Mouse (Mus musculus) midbrain, embryonic 11.5 days (tissue): Measurements from ENCODE around the gene Ltbr. TPM values are rescaled to one million over a fixed set of nuclear protein-coding genes. Genes with fewer than 3 reads are reported as not detected.
"Not testable (repeated sequence)": the region's sequence is repeated elsewhere in the genome, so short reads cannot be mapped to it uniquely, and the experiment has no call there.

Experiments
- ATAC-seq: fragments of 200-750 bp; cut with Nextera tagmentation; 2 replicates; pipeline ENCODE4 v1.8.0; 2017; ENCODE audit warnings: moderate TSS enrichment, moderate library complexity; ENCODE audit not compliant: low FRiP score
- DNase-seq: peaks from one replicate; pipeline ENCODE4 v3.0.0; 2015; ENCODE audit warnings: low spot score; ENCODE audit errors: missing footprints
- H3K27ac ChIP-seq: fragments of 300-500 bp; sonication (generic); 2 replicates; pipeline ENCODE4 v1.5.1; 2014; ENCODE audit warnings: low read depth, low read length
- H3K27me3 ChIP-seq: fragments of 300-500 bp; sonication (generic); 2 replicates; pipeline ENCODE4 v1.6.1; 2014; ENCODE audit warnings: mild to moderate bottlenecking, low read length, moderate library complexity, mixed read lengths; ENCODE audit not compliant: control insufficient read depth, insufficient read depth
- H3K36me3 ChIP-seq: fragments of 300-500 bp; sonication (generic); 2 replicates; pipeline ENCODE4 v1.6.1; 2014; ENCODE audit warnings: mild to moderate bottlenecking, low read length, moderate library complexity, mixed read lengths; ENCODE audit not compliant: control insufficient read depth, insufficient read depth
- H3K4me1 ChIP-seq: fragments of 300-500 bp; sonication (generic); 2 replicates; pipeline ENCODE4 v1.6.1; 2014; ENCODE audit warnings: low read length; ENCODE audit not compliant: control insufficient read depth, insufficient read depth
- H3K4me2 ChIP-seq: fragments of 300-500 bp; sonication (generic); 2 replicates; pipeline ENCODE4 v1.6.1; 2014; ENCODE audit warnings: mild to moderate bottlenecking, moderate library complexity
- H3K4me3 ChIP-seq: fragments of 300-500 bp; sonication (generic); 2 replicates; pipeline ENCODE4 v1.5.1; 2014; ENCODE audit warnings: low read depth, low read length
- H3K9ac ChIP-seq: fragments of 300-500 bp; sonication (generic); 2 replicates; pipeline ENCODE4 v1.6.1; 2014; ENCODE audit warnings: low read length
- H3K9me3 ChIP-seq: fragments of 300-500 bp; sonication (generic); 2 replicates; pipeline ENCODE4 v1.6.1; 2016; ENCODE audit warnings: low read length; ENCODE audit not compliant: control insufficient read depth
- WGBS: fragments of 180-500 bp; shearing (Covaris S2); extraction: QIAGEN DNeasy Blood & Tissue Kit; methylation state at CpG from one replicate; pipeline ENCODE4 v1.1.7; 2014; 5-methylcytosine and 5-hydroxymethylcytosine counted together
- polyA plus RNA-seq: library from polyadenylated mRNA; unstranded; fragments of >200 nt; fragmentation: Nextera tagmentation; extraction: Ambion mirVana; gene quantifications from 2 replicates; pipeline ENCODE4 v1.2.1, GENCODE M21; 2014

Gene Ltbr
- polyA plus RNA-seq, 1 experiment from 2014 or later, result 18.0 TPM

DNA sequence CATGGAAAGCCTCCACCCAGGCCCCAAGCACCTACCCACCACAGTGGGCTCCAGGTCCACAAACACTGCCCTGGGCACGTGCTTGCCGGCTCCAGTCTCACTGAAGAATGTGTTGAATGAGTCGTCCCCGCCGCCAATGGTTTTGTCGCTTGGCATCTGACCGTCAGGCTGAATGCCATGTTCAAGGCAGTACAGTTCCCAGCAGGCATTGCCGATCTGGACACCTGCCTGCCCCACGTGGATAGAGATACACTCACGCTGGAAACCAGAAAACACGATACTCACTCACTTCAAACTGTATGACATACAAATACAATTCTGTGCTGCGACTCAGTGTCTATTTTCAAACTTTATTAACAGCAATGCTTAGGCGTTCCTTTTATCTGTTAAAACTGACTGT is 31.0 kb downstream of the Ltbr start:
- 89% methylated on average over 13 of the region's 13 CpGs for WGBS
- not testable (repeated sequence) for H3K27ac ChIP-seq

GRCm38 (mm10) chr6:125279729-125280128 is 34.0 kb downstream of the Ltbr start:
- WGBS, result 61% methylated on average over 8 of the region's 8 CpGs
- no peak overlapping the region for H3K4me2 ChIP-seq
- no peak overlapping the region for H3K4me3 ChIP-seq
- H3K27me3 ChIP-seq, result no peaks in the 10 kb centered on the region
- H3K4me1 ChIP-seq, result no peaks in the 10 kb centered on the region
- no peak overlapping the region for H3K9ac ChIP-seq
- DNase-seq (peak; percentile 71), ATAC-seq (no peak)
- no peaks in the 10 kb centered on the region for H3K9me3 ChIP-seq
- H3K36me3 ChIP-seq, result no peaks in the 10 kb centered on the region
- H3K27ac ChIP-seq, result no peak overlapping the region

More for the DNA sequence above, 31.0 kb downstream of the Ltbr start:
- not testable (repeated sequence) for H3K4me1 ChIP-seq, H3K9ac ChIP-seq, H3K4me3 ChIP-seq, H3K4me2 ChIP-seq, H3K9me3 ChIP-seq, ATAC-seq, H3K36me3 ChIP-seq, DNase-seq, H3K27me3 ChIP-seq

DNA sequence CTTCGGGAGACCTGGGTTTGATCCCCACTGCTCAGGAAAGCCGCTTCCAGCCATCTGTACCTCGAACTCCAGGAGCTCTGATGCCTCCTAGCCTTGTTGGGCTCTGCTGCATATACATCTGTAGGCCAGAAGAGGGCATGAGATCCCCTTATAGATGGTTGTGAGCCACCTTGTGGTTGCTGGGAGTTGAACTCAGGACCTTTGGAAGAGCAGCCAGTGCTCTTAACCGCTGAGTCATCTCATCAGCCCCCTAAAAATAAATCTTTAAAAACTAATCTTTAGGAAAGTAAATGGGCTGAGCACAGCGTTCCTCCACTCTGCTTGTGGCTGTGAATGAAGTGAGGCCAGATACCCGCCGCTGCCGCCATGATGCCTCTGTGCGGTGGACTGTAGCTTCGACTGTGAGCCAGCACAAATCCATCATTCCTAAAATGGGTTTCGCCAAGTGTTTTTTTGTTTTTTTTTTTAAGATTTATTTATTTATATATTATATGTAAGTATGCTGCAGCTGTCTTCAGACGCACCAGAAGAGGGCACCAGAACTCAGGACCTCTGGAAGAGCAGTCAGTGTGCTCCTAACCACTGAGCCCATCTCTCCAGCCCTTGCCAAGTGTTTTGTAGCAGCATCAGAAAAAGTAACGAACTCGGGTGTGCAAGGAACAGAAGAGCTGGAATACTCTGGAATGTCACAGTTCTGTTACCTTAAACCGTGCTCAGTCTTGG is 38.7 kb downstream of the Ltbr start:
- Histone ChIP-seq H3K4me2 (no peak overlapping the region), H3K4me3 (no peak overlapping the region), H3K27me3 (no peaks in the 10 kb centered on the region), H3K36me3 (no peaks in the 10 kb centered on the region), H3K4me1 (no peaks in the 10 kb centered on the region), H3K27ac (no peak overlapping the region), H3K9me3 (no peaks in the 10 kb centered on the region), H3K9ac (no peak overlapping the region)
- peak; percentile 84 for DNase-seq
- 62% methylated on average over 15 of the region's 15 CpGs for WGBS
- no peak for ATAC-seq

- WGBS, result 77% methylated on average over 10 of the region's 10 CpGs
- no peak for ATAC-seq
- DNase-seq, result peak; percentile 12
- no peaks in the 10 kb centered on the region for H3K4me1 ChIP-seq
- H3K4me3 ChIP-seq, result no peak overlapping the region
- H3K27ac ChIP-seq, result no peak overlapping the region
- no peaks in the 10 kb centered on the region for H3K9me3 ChIP-seq
- no peak overlapping the region for H3K9ac ChIP-seq
- no peak overlapping the region for H3K4me2 ChIP-seq
- H3K36me3 ChIP-seq, result no peaks in the 10 kb centered on the region
- H3K27me3 ChIP-seq, result no peaks in the 10 kb centered on the region
Observed at GRCm38 (mm10) chr6:125272228-125272785, 41.4 kb downstream of the Ltbr start.

- no peaks in the 10 kb centered on the region for H3K27me3 ChIP-seq
- no peaks in the 10 kb centered on the region for H3K4me1 ChIP-seq
- 23% methylated on average over 17 of the region's 17 CpGs for WGBS
- H3K9ac ChIP-seq, result 0 out of 2 replicates have a peak overlapping the region, but pooled peaks have one; percentile 26
- H3K27ac ChIP-seq, result no peak overlapping the region
- H3K4me3 ChIP-seq, result no peak overlapping the region
- no peaks in the 10 kb centered on the region for H3K9me3 ChIP-seq
- ATAC-seq, result peak; percentile 88
- H3K4me2 ChIP-seq, result no peak overlapping the region
- peak; percentile 99 for DNase-seq
- H3K36me3 ChIP-seq, result no peaks in the 10 kb centered on the region
Observed at GRCm38 (mm10) chr6:125271455-125272227, 42.0 kb downstream of the Ltbr start.

DNA sequence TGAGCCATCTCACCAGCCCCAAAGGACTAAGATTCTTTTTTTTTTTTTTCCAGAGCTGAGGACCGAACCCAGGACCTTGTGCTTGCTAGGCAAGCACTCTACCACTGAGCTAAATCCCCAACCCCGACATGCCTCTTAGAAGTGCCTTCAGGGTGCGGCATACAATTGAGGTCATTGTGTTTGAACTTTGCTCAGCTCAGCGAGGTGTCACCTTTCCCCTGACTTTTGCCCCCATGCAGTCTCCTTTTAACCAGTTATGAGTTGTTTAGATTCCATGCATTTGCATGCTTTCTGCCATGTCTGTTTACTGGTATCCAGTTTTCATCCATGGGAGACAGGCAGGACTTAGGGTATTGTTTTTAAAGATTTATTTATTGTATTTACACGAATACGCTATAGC is 44.9 kb downstream of the Ltbr start:
- ATAC-seq, result no peak
- H3K4me2 ChIP-seq, result no peak overlapping the region
- no peaks in the 10 kb centered on the region for H3K9me3 ChIP-seq
- H3K4me1 ChIP-seq, result no peaks in the 10 kb centered on the region
- H3K4me3 ChIP-seq, result no peak overlapping the region
- no peak overlapping the region for H3K27ac ChIP-seq
- no peak overlapping the region for H3K9ac ChIP-seq
- H3K36me3 ChIP-seq, result no peaks in the 10 kb centered on the region
- peak; percentile 54 for DNase-seq
- no peaks in the 10 kb centered on the region for H3K27me3 ChIP-seq
- WGBS, result 40% methylated on average over 6 of the region's 6 CpGs

DNA sequence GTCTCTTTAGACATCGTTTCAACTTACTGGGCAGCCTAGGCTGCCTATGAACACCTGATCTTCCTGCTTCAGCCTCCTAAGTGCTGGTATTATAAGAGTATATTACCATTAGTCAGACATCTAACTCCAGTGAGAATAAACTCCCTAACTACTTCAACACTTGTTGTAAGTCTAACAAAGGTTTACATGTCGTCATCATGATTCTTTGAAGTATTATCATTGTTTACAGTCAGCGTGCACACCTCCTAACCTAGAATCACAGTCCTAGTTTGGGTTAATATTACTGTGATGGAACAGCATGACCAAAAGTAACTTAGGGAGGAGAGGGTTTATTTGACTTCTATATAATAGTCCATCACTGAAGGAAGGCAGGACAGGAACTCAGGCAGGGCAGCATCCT is 46.2 kb downstream of the Ltbr start:
- no peaks in the 10 kb centered on the region for H3K27me3 ChIP-seq
- H3K27ac ChIP-seq, result no peak overlapping the region
- DNase-seq (peak; percentile 23), ATAC-seq (no peak)
- no peak overlapping the region for H3K9ac ChIP-seq
- no peak overlapping the region for H3K4me2 ChIP-seq
- no peaks in the 10 kb centered on the region for H3K36me3 ChIP-seq
- H3K9me3 ChIP-seq, result no peaks in the 10 kb centered on the region
- no peaks in the 10 kb centered on the region for H3K4me1 ChIP-seq
- no peak overlapping the region for H3K4me3 ChIP-seq
- 84% methylated on average over 3 of the region's 3 CpGs for WGBS

DNA sequence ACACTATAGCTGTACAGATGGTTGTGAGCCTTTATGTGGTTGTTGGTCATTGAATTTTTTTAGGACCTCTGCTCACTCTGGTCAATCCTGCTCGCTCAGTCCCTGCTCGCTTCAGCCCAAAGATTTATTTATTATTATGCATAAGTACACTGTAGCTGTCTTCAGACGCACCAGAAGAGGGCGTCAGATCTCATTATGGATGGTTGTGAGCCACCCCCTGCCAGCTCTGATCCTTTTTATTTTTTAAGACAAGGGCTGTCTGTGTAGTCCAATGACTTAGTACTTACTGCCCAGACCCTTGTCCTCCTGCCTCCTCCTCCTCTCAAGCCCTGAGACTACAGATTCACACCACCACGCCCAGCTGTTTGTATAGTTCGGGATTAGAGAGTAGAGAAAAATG is 47.1 kb downstream of the Ltbr start:
- H3K9ac ChIP-seq, H3K27ac ChIP-seq, ATAC-seq, H3K36me3 ChIP-seq, H3K9me3 ChIP-seq, H3K4me1 ChIP-seq, H3K4me2 ChIP-seq, DNase-seq, H3K4me3 ChIP-seq, H3K27me3 ChIP-seq: not testable (repeated sequence)
- 76% methylated on average over 6 of the region's 6 CpGs for WGBS

DNA sequence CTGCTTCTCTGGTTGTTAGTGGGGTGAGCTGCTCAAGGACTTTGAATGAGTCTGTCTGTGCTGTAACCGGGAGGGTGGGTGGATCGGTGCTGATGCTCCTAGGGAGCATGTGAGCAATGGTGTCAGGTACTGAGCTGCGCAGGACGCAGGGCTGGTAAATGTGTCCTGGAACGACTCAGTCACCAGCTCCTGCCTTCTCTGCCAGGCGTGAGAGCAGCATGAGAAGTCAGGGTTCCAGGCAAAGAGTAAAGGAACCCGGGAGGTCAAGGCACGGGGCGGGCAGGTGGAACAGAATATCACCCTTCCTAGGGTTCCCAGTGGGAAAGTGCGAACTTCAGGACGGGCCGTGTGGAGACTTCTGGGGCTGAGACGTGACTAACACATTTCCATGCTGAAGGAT is 47.6 kb downstream of the Ltbr start:
- Histone ChIP-seq H3K9me3 (no peaks in the 10 kb centered on the region), H3K36me3 (no peaks in the 10 kb centered on the region), H3K4me2 (no peak overlapping the region), H3K27me3 (no peaks in the 10 kb centered on the region), H3K4me3 (no peak overlapping the region), H3K9ac (no peak overlapping the region), H3K27ac (no peak overlapping the region), H3K4me1 (no peaks in the 10 kb centered on the region)
- WGBS, result 81% methylated on average over 13 of the region's 13 CpGs
- no peak for ATAC-seq
- DNase-seq, result no peak
